In the genomic region with DNA sequence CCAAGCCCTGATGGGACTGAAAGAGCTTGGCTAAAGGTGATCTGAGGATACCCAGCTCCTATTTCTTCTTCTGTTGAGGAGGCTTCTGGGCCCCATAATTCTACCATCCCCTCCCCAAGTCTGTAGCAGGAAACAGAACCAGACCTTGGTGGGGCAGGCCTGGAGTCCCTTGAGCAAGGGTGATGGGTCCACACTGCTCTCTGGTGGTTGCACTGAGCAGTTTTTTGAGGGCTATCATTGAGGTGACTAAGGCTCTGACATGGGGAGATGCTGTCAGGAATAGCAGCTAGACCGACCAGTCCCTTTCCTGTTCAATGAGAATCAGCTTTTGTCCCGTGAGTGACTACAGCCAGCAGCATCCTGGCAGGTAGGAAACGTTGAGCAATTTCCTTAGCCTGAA, we compare ENCODE assay signal across 23 mouse cellular contexts. TPM values are rescaled to one million over a fixed set of nuclear protein-coding genes. Genes with fewer than 3 reads are reported as not detected.
A peak's percentile ranks its signal among the peaks of the same experiment; 100 is the strongest.
DNase-seq lines count a peak whose midpoint lies in the region; ATAC-seq and TF ChIP-seq lines count a peak whose summit lies in the region.
"Had no signal": no experiment of that assay in that cellular context is flagged by ENCODE, and none has a peak within 500 bp of the region (broad histone marks: within the 10 kb centered on the region; RNA-seq: fewer than 3 reads in every experiment).

No protein-coding gene starts in this region.

- no peaks in the 10 kb centered on the region for H3K27me3 ChIP-seq in forebrain, postnatal 0 days (ENCODE audit: insufficient read depth, low read length)
- no peaks in the 10 kb centered on the region for H3K27me3 ChIP-seq in forebrain, embryonic 11.5 days (ENCODE audit: control insufficient read depth, insufficient read depth, low read length)
- H3K27me3 ChIP-seq in stomach, postnatal 0 days (ENCODE audit: control insufficient read depth, insufficient read depth, low read length), result no peaks in the 10 kb centered on the region
- H3K27me3 ChIP-seq: embryonic facial prominence, embryonic 13.5 days; limb, embryonic 12.5 days had no signal

- no peaks in the 10 kb centered on the region for H3K9me3 ChIP-seq in forebrain, postnatal 0 days (ENCODE audit: low read length)
- no peaks in the 10 kb centered on the region for H3K9me3 ChIP-seq in forebrain, embryonic 11.5 days (ENCODE audit: control insufficient read depth, low read length)
- no peaks in the 10 kb centered on the region for H3K9me3 ChIP-seq in stomach, postnatal 0 days (ENCODE audit: control insufficient read depth, low read length)
- H3K9me3 ChIP-seq: embryonic facial prominence, embryonic 13.5 days; limb, embryonic 12.5 days had no signal

- no peak overlapping the region for H3K4me2 ChIP-seq in forebrain, postnatal 0 days (ENCODE audit: low read depth)
- H3K4me2 ChIP-seq in forebrain, embryonic 11.5 days (ENCODE audit: low read depth, low read length, severe bottlenecking), result no peak overlapping the region
- H3K4me2 ChIP-seq in stomach, postnatal 0 days (replicated peaks; ENCODE audit: low read depth), result no peak overlapping the region
- H3K4me2 ChIP-seq: embryonic facial prominence, embryonic 13.5 days; heart, embryonic 11.5 days; limb, embryonic 12.5 days had no signal

- no peak for ATAC-seq in forebrain, postnatal 0 days
- ATAC-seq in forebrain, embryonic 11.5 days (replicated peaks; ENCODE audit: low FRiP score), result no peak
- no peak for ATAC-seq in stomach, postnatal 0 days (ENCODE audit: low FRiP score, low TSS enrichment)
- no peak for ATAC-seq in inflammation-experienced regulatory T-cells, adult 6 months
- ATAC-seq: midbrain, embryonic 16.5 days had no signal

- WGBS in forebrain, postnatal 0 days, result 68% methylated on average over 3 of the region's 3 CpGs
- WGBS in forebrain, embryonic 11.5 days, result 63% methylated on average over 3 of the region's 3 CpGs
- WGBS in stomach, postnatal 0 days, result 56% methylated on average over 3 of the region's 3 CpGs

- no peak for DNase-seq in forebrain, postnatal 0 days
- no peak for DNase-seq in forebrain, embryonic 11.5 days (ENCODE audit: low spot score)
- DNase-seq in layer of hippocampus, adult 2 months (ENCODE audit: low spot score in 2 of 2), result no peak
- DNase-seq in layer of hippocampus, adult 11-12 months (ENCODE audit: low spot score), result no peak
- peak; percentile 6 for DNase-seq in thymus, postnatal 0 days (ENCODE audit: low spot score)
- no peak for DNase-seq in thymus, adult 18-20 months
- no peak for DNase-seq in stomach, postnatal 0 days (ENCODE audit: low spot score)
- DNase-seq: adrenal gland, adult 8-10 months; B cell, adult 2 months; cerebellum, adult 2 months; gastrocnemius, postnatal 25 days; heart, postnatal 36 days; kidney, adult 9 months; lung, adult 2 months had no signal

- H3K9ac ChIP-seq in forebrain, postnatal 0 days, result no peak overlapping the region
- no peak overlapping the region for H3K9ac ChIP-seq in forebrain, embryonic 11.5 days (ENCODE audit: low read length)
- H3K9ac ChIP-seq in stomach, postnatal 0 days (ENCODE audit: low read length), result no peak overlapping the region
- H3K9ac ChIP-seq: embryonic facial prominence, embryonic 13.5 days; limb, embryonic 12.5 days had no signal

- no peak overlapping the region for H3K4me3 ChIP-seq in forebrain, postnatal 0 days (ENCODE audit: low read depth, low read length)
- H3K4me3 ChIP-seq in forebrain, embryonic 11.5 days (ENCODE audit: low read depth, low read length), result no peak overlapping the region
- no peak overlapping the region for H3K4me3 ChIP-seq in layer of hippocampus, adult 2 months
- no peak overlapping the region for H3K4me3 ChIP-seq in stomach, postnatal 0 days (ENCODE audit: low read depth, low read length)
- H3K4me3 ChIP-seq: embryonic facial prominence, embryonic 13.5 days; limb, embryonic 12.5 days had no signal

- no peaks in the 10 kb centered on the region for H3K36me3 ChIP-seq in forebrain, postnatal 0 days (ENCODE audit: insufficient read depth)
- H3K36me3 ChIP-seq in forebrain, embryonic 11.5 days (ENCODE audit: control insufficient read depth, insufficient read depth, low read length), result no peaks in the 10 kb centered on the region
- no peaks in the 10 kb centered on the region for H3K36me3 ChIP-seq in stomach, postnatal 0 days (ENCODE audit: control insufficient read depth, insufficient read depth, low read length)
- H3K36me3 ChIP-seq: embryonic facial prominence, embryonic 13.5 days; limb, embryonic 12.5 days had no signal

- TF ChIP-seq EP300 in stomach, postnatal 0 days (optimal IDR thresholded peaks at IDR 0.05), result no peak

- H3K27ac ChIP-seq in forebrain, postnatal 0 days (ENCODE audit: low read depth, low read length), result no peak overlapping the region
- H3K27ac ChIP-seq in forebrain, embryonic 11.5 days (ENCODE audit: low read depth, low read length), result no peak overlapping the region
- H3K27ac ChIP-seq in layer of hippocampus, adult 2 months, result no peak overlapping the region
- no peak overlapping the region for H3K27ac ChIP-seq in stomach, postnatal 0 days (replicated peaks)
- H3K27ac ChIP-seq: embryonic facial prominence, embryonic 13.5 days; limb, embryonic 12.5 days had no signal

- peak; percentile 31 for TF ChIP-seq CTCF in forebrain, postnatal 0 days (IDR thresholded peaks at IDR 0.05; ENCODE audit: low read depth)
- peak; percentile 54 for TF ChIP-seq CTCF in layer of hippocampus, adult 2 months (conservative IDR thresholded peaks at IDR 0.05)
- peak; percentile 66 for TF ChIP-seq CTCF in stomach, postnatal 0 days (IDR thresholded peaks at IDR 0.05; ENCODE audit: low read depth)

- H3K4me1 ChIP-seq in forebrain, postnatal 0 days (ENCODE audit: insufficient read depth), result no peaks in the 10 kb centered on the region
- no peaks in the 10 kb centered on the region for H3K4me1 ChIP-seq in forebrain, embryonic 11.5 days (replicated peaks; ENCODE audit: control insufficient read depth, insufficient read depth, low read length)
- no peaks in the 10 kb centered on the region for H3K4me1 ChIP-seq in stomach, postnatal 0 days (replicated peaks; ENCODE audit: control insufficient read depth, insufficient read depth)
- H3K4me1 ChIP-seq: embryonic facial prominence, embryonic 13.5 days; limb, embryonic 12.5 days had no signal

RNA-seq across cellular contexts. Expression of gene Pla2g4d, which starts 7.8 kb away (rescaled TPM):
- total RNA-seq in forebrain, postnatal 0 days (2014; rRNA removed), result 0.15 TPM in 1 of 2 replicates, not detected in the other
- 0.07 and 0.21 TPM in 2 replicates for polyA plus RNA-seq in forebrain, postnatal 0 days (2015; fragmentation: Nextera tagmentation; extraction: Ambion mirVana)
- polyA plus RNA-seq in forebrain, embryonic 11.5 days (2014; fragmentation: Nextera tagmentation; extraction: Ambion mirVana), result 0.07 and 0.08 TPM in 2 replicates
- total RNA-seq in layer of hippocampus, adult 2 months (2021), result not detected
- polyA plus RNA-seq in thymus, postnatal 0 days (2015; fragmentation: Nextera tagmentation; extraction: Ambion mirVana), result 0.08 and 0.13 TPM in 2 replicates
- 9.8 and 10.6 TPM in 2 replicates for polyA plus RNA-seq in stomach, postnatal 0 days (2015; fragmentation: Nextera tagmentation; extraction: Ambion mirVana)
- not detected for polyA plus RNA-seq in inflammation-experienced regulatory T-cells, adult 6 months (2017; shearing (Covaris generic))
- total RNA-seq: ES-E14; gastrocnemius, postnatal 25 days; heart, postnatal 36 days; megakaryocyte progenitor cell, adult 5-6 weeks had no signal
- polyA plus RNA-seq: embryonic facial prominence, embryonic 13.5 days; heart, embryonic 11.5 days; large intestine, adult 2 months; small intestine, adult 2 months had no signal

RNA-seq across cellular contexts. Expression of gene Pla2g4f, which starts 32.7 kb away (rescaled TPM):
- not detected in 2 replicates for total RNA-seq in forebrain, postnatal 0 days (2014; rRNA removed)
- polyA plus RNA-seq in forebrain, postnatal 0 days (2015; fragmentation: Nextera tagmentation; extraction: Ambion mirVana), result not detected in 2 replicates
- polyA plus RNA-seq in forebrain, embryonic 11.5 days (2014; fragmentation: Nextera tagmentation; extraction: Ambion mirVana), result not detected in 2 replicates
- total RNA-seq in layer of hippocampus, adult 2 months (2021), result not detected
- 0.30 and 0.32 TPM in 2 replicates for polyA plus RNA-seq in thymus, postnatal 0 days (2015; fragmentation: Nextera tagmentation; extraction: Ambion mirVana)
- polyA plus RNA-seq in stomach, postnatal 0 days (2015; fragmentation: Nextera tagmentation; extraction: Ambion mirVana), result 21.9 and 22.7 TPM in 2 replicates
- 1 to 10 TPM in 2 of 3 experiments, under 1 TPM in 1; 0.80 to 2.8 (median 1.7) TPM for polyA plus RNA-seq in inflammation-experienced regulatory T-cells, adult 6 months (2017; shearing (Covaris generic))
- total RNA-seq: adrenal gland, adult 8-10 months; gastrocnemius, postnatal 25 days; heart, postnatal 36 days; megakaryocyte progenitor cell, adult 5-6 weeks had no signal
- polyA plus RNA-seq: heart, embryonic 11.5 days; midbrain, embryonic 16.5 days had no signal

RNA-seq across cellular contexts. Expression of gene Pla2g4e, which starts 36.1 kb away (rescaled TPM):
- 10.4 and 13.1 TPM in 2 replicates for total RNA-seq in forebrain, postnatal 0 days (2014; rRNA removed)
- 6.6 and 8.6 TPM in 2 replicates for polyA plus RNA-seq in forebrain, postnatal 0 days (2015; fragmentation: Nextera tagmentation; extraction: Ambion mirVana)
- 0.09 TPM in 1 of 2 replicates, not detected in the other for polyA plus RNA-seq in forebrain, embryonic 11.5 days (2014; fragmentation: Nextera tagmentation; extraction: Ambion mirVana)
- total RNA-seq in layer of hippocampus, adult 2 months (2021), result 10 to 100 TPM; 11.9 to 12.1 TPM
- polyA plus RNA-seq in thymus, postnatal 0 days (2015; fragmentation: Nextera tagmentation; extraction: Ambion mirVana), result 0.09 TPM in 2 replicates
- polyA plus RNA-seq in stomach, postnatal 0 days (2015; fragmentation: Nextera tagmentation; extraction: Ambion mirVana), result 5.8 TPM in 2 replicates
- polyA plus RNA-seq in inflammation-experienced regulatory T-cells, adult 6 months (2017; shearing (Covaris generic)), result not detected
- total RNA-seq: megakaryocyte progenitor cell, adult 5-6 weeks had no signal
- polyA plus RNA-seq: large intestine, adult 2 months had no signal
